Mouse (Mus musculus): ENCODE measurements at regions not wholly inside any gene's neighbourhood (a gene's known extent, or its start where the extent isn't known, plus 50 kb on each side); places are given as distances from the start of the nearest gene placed in this dataset.

GRCm38 (mm10) chr13:47868656-47869055, 392.4 kb upstream of the Id4 start:
- TF ChIP-seq POLR2A (IDR thresholded peaks at IDR 0.05; ENCODE audit: insufficient read depth, low read depth, low read length) (no peak), CTCF (IDR thresholded peaks at IDR 0.05; ENCODE audit: insufficient read depth, low read depth, low read length) (no peak)

All from olfactory bulb, adult 2 months (tissue).